Mouse (Mus musculus) embryonic facial prominence, embryonic 11.5 days (tissue): ENCODE data around the gene Rps27. TPM values are rescaled to one million over a fixed set of nuclear protein-coding genes. Genes with fewer than 3 reads are reported as not detected.

ENCODE experiments used
- ATAC-seq: fragments of 200-750 bp; cut with Nextera tagmentation; replicated peaks from 2 replicates; pipeline ENCODE4 v1.8.0; 2017; ENCODE audit warnings: low read depth; ENCODE audit not compliant: insufficient number of reproducible peaks, low FRiP score, low TSS enrichment
- DNase-seq: peaks from one replicate; pipeline ENCODE4 v3.0.0-alpha.2; 2015; ENCODE audit warnings: low spot score
- H3K27ac ChIP-seq: fragments of 300-500 bp; sonication (generic); replicated peaks from 2 replicates; pipeline ENCODE4 v1.5.1; 2014; ENCODE audit warnings: mild to moderate bottlenecking, low read depth, low read length, control low read depth
- H3K27me3 ChIP-seq: fragments of 300-500 bp; sonication (generic); 2 replicates; pipeline ENCODE4 v1.6.1; 2014; ENCODE audit warnings: mild to moderate bottlenecking, low read length, moderate library complexity, mixed read lengths; ENCODE audit not compliant: control insufficient read depth, insufficient read depth
- H3K36me3 ChIP-seq: fragments of 300-500 bp; sonication (generic); replicated peaks from 2 replicates; pipeline ENCODE4 v1.6.1; 2014; ENCODE audit warnings: low read depth, mild to moderate bottlenecking, low read length, moderate library complexity, mixed read lengths; ENCODE audit not compliant: control insufficient read depth, insufficient read depth
- H3K4me1 ChIP-seq: fragments of 300-500 bp; sonication (generic); 2 replicates; pipeline ENCODE4 v1.6.1; 2014; ENCODE audit warnings: low read length, mixed read lengths; ENCODE audit not compliant: control insufficient read depth, insufficient read depth
- H3K4me2 ChIP-seq: fragments of 300-500 bp; sonication (generic); 2 replicates; pipeline ENCODE4 v1.6.1; 2014; ENCODE audit warnings: low read depth, mild to moderate bottlenecking, control low read depth, low read length, moderate library complexity
- H3K4me3 ChIP-seq: fragments of 300-500 bp; sonication (generic); 2 replicates; pipeline ENCODE4 v1.5.1; 2014; ENCODE audit warnings: low read depth, low read length, control low read depth
- H3K9ac ChIP-seq: fragments of 300-500 bp; sonication (generic); replicated peaks from 2 replicates; pipeline ENCODE4 v1.6.1; 2014; ENCODE audit warnings: mild to moderate bottlenecking, control low read depth, low read length
- H3K9me3 ChIP-seq: fragments of 300-500 bp; sonication (generic); replicated peaks from 2 replicates; pipeline ENCODE4 v1.6.1; 2016; ENCODE audit warnings: mild to moderate bottlenecking, low read length, inconsistent platforms, mixed read lengths; ENCODE audit not compliant: control insufficient read depth
- WGBS: fragments of 180-500 bp; shearing (Covaris S2); extraction: QIAGEN DNeasy Blood & Tissue Kit; methylation state at CpG from one replicate; pipeline ENCODE4 v1.1.7; 2014; 5-methylcytosine and 5-hydroxymethylcytosine counted together
- polyA plus RNA-seq: library from polyadenylated mRNA; unstranded; fragments of >200 nt; fragmentation: Nextera tagmentation; extraction: Ambion mirVana; gene quantifications from 2 replicates; pipeline ENCODE4 v1.2.1, GENCODE M21; 2014

The Rps27 gene
- polyA plus RNA-seq, 1 experiment from 2014 or later: 1,115 TPM

- H3K9me3 ChIP-seq: no peaks in the 10 kb centered on the region; the same call in 1 of the 2 replicates
- DNase-seq (no peak), ATAC-seq (no peak)
- H3K9ac ChIP-seq: no peak overlapping the region
- H3K27me3 ChIP-seq: no peaks in the 10 kb centered on the region
- H3K4me3 ChIP-seq: no peak overlapping the region
- no peaks in the 10 kb centered on the region for H3K36me3 ChIP-seq
- no peak overlapping the region for H3K4me2 ChIP-seq
- WGBS: 52% methylated on average over 4 of the region's 4 CpGs
- H3K4me1 ChIP-seq: no peaks in the 10 kb centered on the region
- no peak overlapping the region for H3K27ac ChIP-seq
Measured at GRCm38 (mm10) chr3:90194759-90195158, 18.7 kb downstream of the Rps27 start.

GRCm38 (mm10) chr3:90190859-90191510, 22.5 kb downstream of the Rps27 start:
- no peak for ATAC-seq
- Histone ChIP-seq H3K27me3 (no peaks in the 10 kb centered on the region), H3K4me3 (no peak overlapping the region), H3K4me2 (no peak overlapping the region), H3K9me3 (no peaks in the 10 kb centered on the region), H3K36me3 (no peaks in the 10 kb centered on the region), H3K4me1 (no peaks in the 10 kb centered on the region), H3K9ac (no peak overlapping the region), H3K27ac (no peak overlapping the region)
- WGBS: 81% methylated on average over 11 of the region's 11 CpGs
- DNase-seq: no peak

GRCm38 (mm10) chr3:90183581-90183980, 29.9 kb downstream of the Rps27 start:
- WGBS: 69% methylated on average over 3 of the region's 3 CpGs
- ATAC-seq: no peak
- H3K4me3 ChIP-seq: no peak overlapping the region
- no peaks in the 10 kb centered on the region for H3K27me3 ChIP-seq
- H3K4me2 ChIP-seq: no peak overlapping the region
- H3K9ac ChIP-seq: no peak overlapping the region
- no peak for DNase-seq
- no peaks in the 10 kb centered on the region for H3K36me3 ChIP-seq
- H3K9me3 ChIP-seq: no peaks in the 10 kb centered on the region
- H3K27ac ChIP-seq: no peak overlapping the region
- no peaks in the 10 kb centered on the region for H3K4me1 ChIP-seq

- no peaks in the 10 kb centered on the region for H3K36me3 ChIP-seq
- H3K4me3 ChIP-seq: no peak overlapping the region
- WGBS: 72% methylated on average over 3 of the region's 3 CpGs
- no peaks in the 10 kb centered on the region for H3K4me1 ChIP-seq
- DNase-seq (no peak), ATAC-seq (no peak)
- H3K27me3 ChIP-seq: no peaks in the 10 kb centered on the region
- H3K9ac ChIP-seq: no peak overlapping the region
- no peak overlapping the region for H3K4me2 ChIP-seq
- no peak overlapping the region for H3K27ac ChIP-seq
- no peaks in the 10 kb centered on the region for H3K9me3 ChIP-seq
Measured at GRCm38 (mm10) chr3:90179566-90179965, 33.9 kb downstream of the Rps27 start.

Other genes starting within 250 kb of the Rps27 start
- 201 and 207 TPM in 2 replicates for gene Hax1, start 214.9 kb downstream of the Rps27 start, polyA plus RNA-seq
- gene 4933434E20Rik, start 162.0 kb downstream of the Rps27 start, polyA plus RNA-seq: 171 and 176 TPM in 2 replicates
- 221 and 227 TPM in 2 replicates for gene Ubap2l, start 161.0 kb downstream of the Rps27 start, polyA plus RNA-seq
- 551 and 574 TPM in 2 replicates for gene Tpm3, start 141.0 kb downstream of the Rps27 start, polyA plus RNA-seq
- 0.42 and 0.45 TPM in 2 replicates for gene Nup210l, start 109.5 kb downstream of the Rps27 start, polyA plus RNA-seq
- gene Rab13, start within 50 bp of the Rps27 start, polyA plus RNA-seq: 13.2 and 14.7 TPM in 2 replicates
- 94.4 and 103 TPM in 2 replicates for gene Jtb, start 17.9 kb upstream of the Rps27 start, polyA plus RNA-seq
- 7.7 and 9.9 TPM in 2 replicates for gene Creb3l4, start 29.9 kb upstream of the Rps27 start, polyA plus RNA-seq
- gene Slc39a1, start 34.5 kb upstream of the Rps27 start, polyA plus RNA-seq: 48.7 and 49.1 TPM in 2 replicates
- 10.8 and 12.5 TPM in 2 replicates for gene Crtc2, start 40.5 kb upstream of the Rps27 start, polyA plus RNA-seq
- gene Dennd4b, start 51.5 kb upstream of the Rps27 start, polyA plus RNA-seq: 2.6 and 2.9 TPM in 2 replicates
- 12.6 TPM in 2 replicates for gene Gatad2b, start 79.5 kb upstream of the Rps27 start, polyA plus RNA-seq
- gene Slc27a3, start 176.3 kb upstream of the Rps27 start, polyA plus RNA-seq: 15.3 and 16.8 TPM in 2 replicates
- 31.7 and 32.1 TPM in 2 replicates for gene Ints3, start 220.0 kb upstream of the Rps27 start, polyA plus RNA-seq